ENCODE assay signal across 8 mouse cellular contexts in genomic region chr10:75059396-75059795, GRCm38 (mm10). TPM values are rescaled to one million over a fixed set of nuclear protein-coding genes. Genes with fewer than 3 reads are reported as not detected.
DNase-seq lines count a peak whose midpoint lies in the region; ATAC-seq lines count a peak whose summit lies in the region.

No protein-coding gene starts in this region.

- intact Hi-C loops in gastrocnemius, postnatal 14 days (cut with DNase I; ENCODE audit: low total_unique reads): no loop called here
- intact Hi-C loops in left cerebral cortex, postnatal 14 days (cut with DNase I): loop anchor here (1.0 kb wide), 1 partner anchor 92 kb away; no protein-coding TSS in a partner anchor

- peak; percentile 54 to 70 for DNase-seq in cerebellum, postnatal 4 days (ENCODE audit: low spot score in 2 of 2)
- DNase-seq in gastrocnemius, postnatal 14 days: peak; percentile 60
- DNase-seq in left cerebral cortex, postnatal 14 days (ENCODE audit: low spot score in 2 of 2): peak; percentile 78 to 84
- DNase-seq in right cerebral cortex, postnatal 4 days: peak; percentile 63

- peak; percentile 70 for ATAC-seq in activated CD4-positive, CD25-positive, alpha-beta regulatory T cell, adult 4 months
- ATAC-seq in inflammation-experienced regulatory T-cells, adult 6 months: peak; percentile 74
- peak; percentile 53 for ATAC-seq in megakaryocyte progenitor cell, adult 5-6 weeks (replicated peaks; ENCODE audit: poor library complexity)
- ATAC-seq in erythroid progenitor cell, adult 5-6 weeks (replicated peaks; ENCODE audit: low FRiP score, poor library complexity, severe bottlenecking): no peak

RNA-seq across cellular contexts. Expression of gene Bcr, which starts 1.0 kb away (rescaled TPM):
- polyA plus RNA-seq in activated CD4-positive, CD25-positive, alpha-beta regulatory T cell, adult 4 months (2017; shearing (Covaris generic)): 1 to 10 TPM; 3.7 to 4.6 TPM
- 1 to 10 TPM; 4.7 to 5.3 TPM for total RNA-seq in gastrocnemius, postnatal 14 days (2021)
- 1 to 10 TPM; 5.5 to 9.0 (median 6.4) TPM for polyA plus RNA-seq in inflammation-experienced regulatory T-cells, adult 6 months (2017; shearing (Covaris generic))
- total RNA-seq in left cerebral cortex, postnatal 14 days (2021): 10 to 100 TPM; 82.9 to 84.1 TPM
- 18.1 and 18.6 TPM in 2 replicates for total RNA-seq in megakaryocyte progenitor cell, adult 5-6 weeks (2015)
- total RNA-seq in megakaryocyte progenitor cell, adult 5-6 weeks (2017): 23.0 and 28.2 TPM in 2 replicates
- 2.5 and 5.8 TPM in 2 replicates for total RNA-seq in erythroid progenitor cell, adult 5-6 weeks (2015; ENCODE audit: low replicate concordance)
- total RNA-seq in erythroid progenitor cell, adult 5-6 weeks (2017; ENCODE audit: low replicate concordance): 2.7 and 5.4 TPM in 2 replicates

RNA-seq across cellular contexts. Expression of gene Rab36, which starts 22.5 kb away (rescaled TPM):
- polyA plus RNA-seq in activated CD4-positive, CD25-positive, alpha-beta regulatory T cell, adult 4 months (2017; shearing (Covaris generic)): under 1 TPM; 0.19 to 0.60 TPM
- total RNA-seq in gastrocnemius, postnatal 14 days (2021): under 1 TPM; 0.66 to 0.76 TPM
- polyA plus RNA-seq in inflammation-experienced regulatory T-cells, adult 6 months (2017; shearing (Covaris generic)): 1 to 10 TPM in 1 of 3 experiments, under 1 TPM in 2; 0.51 to 1.3 (median 0.63) TPM
- 10 to 100 TPM; 37.7 to 39.6 TPM for total RNA-seq in left cerebral cortex, postnatal 14 days (2021)
- 0.61 and 0.84 TPM in 2 replicates for total RNA-seq in megakaryocyte progenitor cell, adult 5-6 weeks (2015)
- 0.67 TPM in 1 of 2 replicates, not detected in the other for total RNA-seq in megakaryocyte progenitor cell, adult 5-6 weeks (2017)
- total RNA-seq in erythroid progenitor cell, adult 5-6 weeks (2015; ENCODE audit: low replicate concordance): not detected in 2 replicates
- total RNA-seq in erythroid progenitor cell, adult 5-6 weeks (2017; ENCODE audit: low replicate concordance): not detected in 2 replicates

RNA-seq across cellular contexts. Expression of gene Rsph14, which starts 27.0 kb away (rescaled TPM):
- polyA plus RNA-seq in activated CD4-positive, CD25-positive, alpha-beta regulatory T cell, adult 4 months (2017; shearing (Covaris generic)): not detected
- not detected for total RNA-seq in gastrocnemius, postnatal 14 days (2021)
- polyA plus RNA-seq in inflammation-experienced regulatory T-cells, adult 6 months (2017; shearing (Covaris generic)): not detected
- 1 to 10 TPM in 1 of 2 experiments, under 1 TPM in 1; 0.93 to 1.1 TPM for total RNA-seq in left cerebral cortex, postnatal 14 days (2021)
- total RNA-seq in megakaryocyte progenitor cell, adult 5-6 weeks (2015): not detected in 2 replicates
- 0.96 TPM in 1 of 2 replicates, not detected in the other for total RNA-seq in megakaryocyte progenitor cell, adult 5-6 weeks (2017)
- total RNA-seq in erythroid progenitor cell, adult 5-6 weeks (2015; ENCODE audit: low replicate concordance): not detected in 2 replicates
- total RNA-seq in erythroid progenitor cell, adult 5-6 weeks (2017; ENCODE audit: low replicate concordance): not detected in 2 replicates

Comparison
In these comparisons a context has a peak if more than half of its experiments do, and no peak if none do; other contexts are left out.
1. RNA of gene Rab36, which starts 22.5 kb away (total RNA-seq): 37.7 to 39.6 TPM in left cerebral cortex, postnatal 14 days; 0.61 to 0.84 TPM in megakaryocyte progenitor cell, adult 5-6 weeks, 0.66 to 0.76 TPM in gastrocnemius, postnatal 14 days and not detected in erythroid progenitor cell, adult 5-6 weeks; every median in the first group is over 10 times any median in the second.
2. Peak in every context shown above with its lines, with median percentiles within 50 percentile points of each other: DNase-seq.